Mouse (Mus musculus) MEL (cell line): ENCODE results near the gene Ddit4. TPM values are rescaled to one million over a fixed set of nuclear protein-coding genes. Genes with fewer than 3 reads are reported as not detected.

Experiments
- DNase-seq: peaks from one replicate; pipeline ENCODE4 v3.0.0; 2011; ENCODE audit warnings: low read depth, low spot score
- H3K27ac ChIP-seq: 2 replicates; pipeline ENCODE4 v1.5.1; 2012; ENCODE audit warnings: low read depth, mild to moderate bottlenecking, control low read depth, low read length, moderate library complexity; ENCODE audit not compliant: control insufficient read depth
- H3K27me3 ChIP-seq, 2 experiments: fragments of 150-350 bp in 1 of 2; sonication (generic) in 1 of 2; 2 replicates each; pipeline ENCODE4 v1.6.1; 2012; ENCODE audit warnings: low read length in 2 of 2, mild to moderate bottlenecking in 2 of 2, improper control_type of control experiment in 1 of 2, moderate library complexity in 1 of 2; ENCODE audit not compliant: insufficient read depth in 2 of 2, control insufficient read depth in 1 of 2
- H3K36me3 ChIP-seq, 2 experiments: 2 replicates each; pipeline ENCODE4 v1.6.1; 2012 to 2014; ENCODE audit warnings: low read length in 2 of 2, improper control_type of control experiment in 1 of 2, inconsistent platforms in 1 of 2, mild to moderate bottlenecking in 1 of 2; ENCODE audit not compliant: insufficient read depth in 2 of 2, control insufficient read depth in 1 of 2
- H3K4me1 ChIP-seq, 2 experiments: fragments of 150-350 bp in 1 of 2; sonication (generic) in 1 of 2; 2 replicates each; pipeline ENCODE4 v1.6.1; 2012; ENCODE audit warnings: low read length in 2 of 2, improper control_type of control experiment in 1 of 2, mild to moderate bottlenecking in 1 of 2; ENCODE audit not compliant: insufficient read depth in 2 of 2, control insufficient read depth in 1 of 2
- H3K4me3 ChIP-seq, 2 experiments: fragments of 150-350 bp in 1 of 2; sonication (generic) in 1 of 2; 2 replicates each; pipeline ENCODE4 v1.5.1; 2012; ENCODE audit warnings: low read depth in 2 of 2, low read length in 2 of 2, mild to moderate bottlenecking in 2 of 2, moderate library complexity in 2 of 2, control low read depth in 1 of 2, improper control_type of control experiment in 1 of 2; ENCODE audit not compliant: control insufficient read depth in 1 of 2, insufficient read depth in 1 of 2
- H3K79me2 ChIP-seq: 2 replicates; pipeline ENCODE4 v1.6.1; 2012; ENCODE audit warnings: mild to moderate bottlenecking, low read length, moderate library complexity; ENCODE audit not compliant: control insufficient read depth, poor library complexity, insufficient read depth
- H3K9ac ChIP-seq: 2 replicates; pipeline ENCODE4 v1.6.1; 2012; ENCODE audit warnings: low read depth, mild to moderate bottlenecking, control low read depth, low read length, moderate library complexity; ENCODE audit not compliant: control insufficient read depth, poor library complexity, severe bottlenecking
- H3K9me3 ChIP-seq: fragments of 150-350 bp; sonication (generic); replicated peaks from 2 replicates; pipeline ENCODE4 v1.6.1; 2012; ENCODE audit warnings: mild to moderate bottlenecking, low read length, improper control_type of control experiment, moderate library complexity; ENCODE audit not compliant: insufficient read depth
- BHLHE40 ChIP-seq: IDR thresholded peaks from 2 replicates; pipeline ENCODE4 v1.6.1; 2012; ENCODE audit warnings: low read depth, mild to moderate bottlenecking, inconsistent platforms, low read length, improper control_type of control experiment, borderline replicate concordance
- CHD1 ChIP-seq: IDR thresholded peaks from 2 replicates; pipeline ENCODE4 v1.6.1; 2012; ENCODE audit warnings: low read depth, mild to moderate bottlenecking, inconsistent platforms, low read length, improper control_type of control experiment
- ELF1 ChIP-seq: IDR thresholded peaks from 2 replicates; pipeline ENCODE4 v1.6.1; 2014; ENCODE audit warnings: low read depth, mild to moderate bottlenecking, inconsistent platforms, low read length, improper control_type of control experiment, moderate library complexity
- ETS1 ChIP-seq: IDR thresholded peaks from 2 replicates; pipeline ENCODE4 v1.6.1; 2012; ENCODE audit warnings: low read depth, mild to moderate bottlenecking, inconsistent platforms, low read length, improper control_type of control experiment, moderate library complexity
- JUND ChIP-seq: IDR thresholded peaks from 2 replicates; pipeline ENCODE4 v1.6.1; 2011; ENCODE audit warnings: low read depth, mild to moderate bottlenecking, improper control_type of control experiment, low read length
- MAFK ChIP-seq: IDR thresholded peaks from 2 replicates; pipeline ENCODE4 v1.6.1; 2011; ENCODE audit warnings: low read depth, mild to moderate bottlenecking, low read length, improper control_type of control experiment, borderline replicate concordance
- MAX ChIP-seq: IDR thresholded peaks from 2 replicates; pipeline ENCODE4 v1.6.1; 2011; ENCODE audit warnings: low read length, improper control_type of control experiment
- MAZ ChIP-seq: IDR thresholded peaks from 2 replicates; pipeline ENCODE4 v1.6.1; 2012; ENCODE audit warnings: low read depth, mild to moderate bottlenecking, inconsistent platforms, low read length, improper control_type of control experiment
- MXI1 ChIP-seq: IDR thresholded peaks from 2 replicates; pipeline ENCODE4 v1.6.1; 2011; ENCODE audit warnings: mild to moderate bottlenecking, low read depth, low read length, improper control_type of control experiment
- MYB ChIP-seq: IDR thresholded peaks from 2 replicates; pipeline ENCODE4 v1.6.1; 2011; ENCODE audit warnings: mild to moderate bottlenecking, low read depth, low read length, improper control_type of control experiment
- NELFE ChIP-seq: IDR thresholded peaks from 2 replicates; pipeline ENCODE4 v1.6.1; 2011; ENCODE audit warnings: low read depth, low read length, improper control_type of control experiment
- POLR2A ChIP-seq, 2 experiments: IDR thresholded peaks; 2 replicates each; pipeline ENCODE4 v1.6.1; 2011 to 2012; ENCODE audit warnings: low read length in 2 of 2, mild to moderate bottlenecking in 2 of 2, control low read depth in 1 of 2, improper control_type of control experiment in 1 of 2, low read depth in 1 of 2, moderate library complexity in 1 of 2; ENCODE audit not compliant: control insufficient read depth in 1 of 2, insufficient read depth in 1 of 2, poor library complexity in 1 of 2
- POLR2AphosphoS2 ChIP-seq: IDR thresholded peaks from 2 replicates; pipeline ENCODE4 v1.6.1; 2011; ENCODE audit warnings: low read length, improper control_type of control experiment
- POLR2AphosphoS5 ChIP-seq: IDR thresholded peaks from 2 replicates; pipeline ENCODE4 v1.6.1; 2012; ENCODE audit warnings: low read depth, borderline replicate concordance, mild to moderate bottlenecking, inconsistent platforms, low read length, moderate library complexity, mixed read lengths
- RCOR1 ChIP-seq: IDR thresholded peaks from 2 replicates; pipeline ENCODE4 v1.6.1; 2012; ENCODE audit warnings: low read depth, mild to moderate bottlenecking, inconsistent platforms, low read length, improper control_type of control experiment
- SIN3A ChIP-seq: IDR thresholded peaks from 2 replicates; pipeline ENCODE4 v1.6.1; 2012; ENCODE audit warnings: low read length, improper control_type of control experiment, inconsistent platforms
- TBP ChIP-seq: IDR thresholded peaks from 2 replicates; pipeline ENCODE4 v1.8.0; 2011; ENCODE audit warnings: low read depth, low read length, improper control_type of control experiment
- TCF12 ChIP-seq: IDR thresholded peaks from 2 replicates; pipeline ENCODE4 v1.6.1; 2014; ENCODE audit warnings: low read depth, mild to moderate bottlenecking, inconsistent platforms, low read length, improper control_type of control experiment, moderate library complexity
- USF1 ChIP-seq: IDR thresholded peaks from 2 replicates; pipeline ENCODE4 v1.6.1; 2014; ENCODE audit warnings: low read depth, mild to moderate bottlenecking, inconsistent platforms, low read length, improper control_type of control experiment, moderate library complexity
- USF2 ChIP-seq, 2 experiments: IDR thresholded peaks; 2 replicates each; pipeline ENCODE4 v1.6.1; 2011 to 2012; ENCODE audit warnings: improper control_type of control experiment in 2 of 2, low read length in 2 of 2, borderline replicate concordance in 1 of 2, inconsistent platforms in 1 of 2, low read depth in 1 of 2, mild to moderate bottlenecking in 1 of 2; ENCODE audit not compliant: insufficient read depth in 1 of 2
- ZC3H11A ChIP-seq: IDR thresholded peaks from 2 replicates; pipeline ENCODE4 v1.6.1; 2012; ENCODE audit warnings: low read depth, mild to moderate bottlenecking, inconsistent platforms, low read length, improper control_type of control experiment
- polyA plus RNA-seq, 2 experiments: library from polyadenylated mRNA; stranded (reverse) in 1 of 2; unstranded in 1 of 2; fragments of >175 nt in 1 of 2; fragments of >200 nt in 1 of 2; gene quantifications; 2 replicates each; pipeline versions ENCODE4 v1.2.1 to v1.2.4; 2012; ENCODE audit warnings: low replicate concordance in 2 of 2, low read depth in 1 of 2; ENCODE audit not compliant: insufficient read length in 2 of 2, insufficient read depth in 1 of 2, missing spikeins in 1 of 2
- total RNA-seq: library from RNA; depleted of rRNA; stranded (reverse); fragments of 300-350 nt; gene quantifications from 2 replicates; pipeline ENCODE4 v1.2.3, GENCODE M21; 2012

Ddit4 gene
- total and polyA plus RNA-seq, 3 experiments, result 2.6 to 11.6 TPM; not detected in 1

DNA sequence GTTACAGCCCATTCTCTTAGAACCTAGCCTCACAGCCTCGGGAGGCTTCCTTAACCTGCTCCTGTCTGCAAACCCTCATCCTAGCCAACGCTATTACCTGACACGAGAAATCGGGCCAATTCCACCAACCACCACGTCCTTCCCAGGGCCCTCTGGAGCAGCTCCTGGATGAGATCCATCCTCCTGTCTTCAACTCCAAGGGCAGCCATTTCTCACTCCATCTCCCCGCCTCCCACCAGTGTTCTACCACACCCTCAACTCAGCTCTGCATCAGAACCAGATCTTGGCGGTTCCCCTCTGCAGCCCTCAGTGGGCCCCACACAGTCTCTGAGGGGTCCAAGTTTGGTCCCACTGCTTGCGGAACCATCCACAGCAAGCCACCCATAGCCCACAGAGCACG is 30.2 kb upstream of the Ddit4 start:
- H3K27ac ChIP-seq, result no peak overlapping the region

DNA sequence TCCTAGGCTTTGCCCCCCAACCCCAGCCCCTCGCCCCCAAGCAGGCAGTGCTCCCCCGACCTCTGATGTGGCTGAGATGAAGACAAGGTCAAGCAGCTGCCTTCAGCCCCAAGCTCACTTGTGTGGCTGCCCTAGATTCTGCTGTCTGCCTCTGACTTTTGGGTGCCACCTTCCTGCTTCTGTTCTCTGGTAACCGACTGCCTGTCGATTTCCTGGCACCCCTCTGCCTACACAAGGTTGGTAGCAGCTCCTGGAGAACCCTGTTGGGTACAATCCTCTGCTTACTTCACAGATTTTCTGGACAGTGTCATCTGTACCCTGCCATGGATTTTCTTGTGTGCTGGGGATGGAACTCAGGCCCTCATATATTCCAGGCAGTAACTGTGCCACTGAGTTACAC is 29.7 kb upstream of the Ddit4 start:
- no peak for DNase-seq
- H3K9ac ChIP-seq, result no peak overlapping the region
- peaks cover 0 to 26% of the 10 kb centered on the region in 2 experiments; a peak in 2 of 4 replicates for H3K36me3 ChIP-seq
- peaks cover 12 to 26% of the 10 kb centered on the region in 2 experiments for H3K4me1 ChIP-seq
- H3K9me3 ChIP-seq, result no peaks in the 10 kb centered on the region
- H3K27me3 ChIP-seq, result no peaks in the 10 kb centered on the region
- no peaks in the 10 kb centered on the region for H3K79me2 ChIP-seq
- H3K4me3 ChIP-seq, result no peak overlapping the region
- TF ChIP-seq USF1 (no peak), POLR2AphosphoS2 (0 out of 2 replicates have a peak, but pooled peaks have one; percentile 28), MAFK (no peak)
- H3K27ac ChIP-seq, result no peak overlapping the region

More for the DNA sequence above, 30.2 kb upstream of the Ddit4 start:
- Histone ChIP-seq H3K36me3 (peaks cover 0 to 26% of the 10 kb centered on the region in 2 experiments; a peak in 2 of 4 replicates), H3K27me3 (no peaks in the 10 kb centered on the region), H3K9me3 (no peaks in the 10 kb centered on the region), H3K4me1 (peaks cover 12 to 26% of the 10 kb centered on the region in 2 experiments), H3K9ac (no peak overlapping the region), H3K4me3 (no peak overlapping the region), H3K79me2 (no peaks in the 10 kb centered on the region)
- DNase-seq, result no peak
- no peak for TF ChIP-seq NELFE
- no peak for TF ChIP-seq CHD1
- no peak for TF ChIP-seq RCOR1
- TF ChIP-seq ETS1, result no peak
- TF ChIP-seq ZC3H11A, result no peak
- TF ChIP-seq TBP, result no peak
- no peak for TF ChIP-seq MAZ
- TF ChIP-seq USF2 (IDR thresholded peaks at IDR 0.05; ENCODE audit: borderline replicate concordance in 1 of 2, insufficient read depth in 1 of 2, low read depth in 1 of 2, low read length in 2 of 2), result no peak
- TF ChIP-seq SIN3A, result no peak
- no peak for TF ChIP-seq POLR2A (IDR thresholded peaks at IDR 0.05; ENCODE audit: control insufficient read depth in 1 of 2, insufficient read depth in 1 of 2, low read depth in 1 of 2, low read length in 2 of 2, poor library complexity in 1 of 2)
- TF ChIP-seq ELF1, result no peak
- no peak for TF ChIP-seq MXI1
- TF ChIP-seq MYB, result no peak
- TF ChIP-seq BHLHE40, result no peak
- no peak for TF ChIP-seq MAX
- no peak for TF ChIP-seq POLR2AphosphoS5
- TF ChIP-seq TCF12, result no peak
- no peak for TF ChIP-seq JUND
